Mouse (Mus musculus): ENCODE results near the gene Olfr1246.

- no peak for TF ChIP-seq EP300 (IDR thresholded peaks at IDR 0.05; ENCODE audit: low read depth)
- TF ChIP-seq CTCF (IDR thresholded peaks at IDR 0.05; ENCODE audit: low read depth), result no peak
Observed at GRCm38 (mm10) chr2:89578347-89578746, 14.6 kb downstream of the Olfr1246 start, which contains the start of gene Olfr1245.
